Mouse (Mus musculus): ENCODE results near the gene Tnfsf13b.

DNA sequence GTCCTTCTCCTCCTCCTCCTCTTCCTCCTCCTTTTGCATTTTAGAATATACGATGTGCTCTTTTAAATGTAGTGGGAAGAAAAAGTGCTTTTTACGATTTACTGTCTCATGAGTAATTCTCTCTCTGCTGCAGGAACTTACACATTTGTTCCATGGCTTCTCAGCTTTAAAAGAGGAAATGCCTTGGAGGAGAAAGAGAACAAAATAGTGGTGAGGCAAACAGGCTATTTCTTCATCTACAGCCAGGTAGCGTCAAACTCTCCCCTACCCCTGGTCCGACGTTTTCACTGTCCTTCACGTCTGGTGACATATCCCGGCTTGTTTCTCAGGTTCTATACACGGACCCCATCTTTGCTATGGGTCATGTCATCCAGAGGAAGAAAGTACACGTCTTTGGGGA is 24.9 kb downstream of the Tnfsf13b start:
- TF ChIP-seq CTCF (IDR thresholded peaks at IDR 0.05; ENCODE audit: low read depth, low read length) (no peak), TAL1 (conservative IDR thresholded peaks at IDR 0.05; ENCODE audit: low read depth, low read length) (no peak)

All from G1E (cell line).